Mouse (Mus musculus): ENCODE measurements around the gene Fen1. TPM values are rescaled to one million over a fixed set of nuclear protein-coding genes. Genes with fewer than 3 reads are reported as not detected.

The Fen1 gene
- polyA plus RNA-seq, 1 experiment from 2014 or later: 18.7 TPM

DNA sequence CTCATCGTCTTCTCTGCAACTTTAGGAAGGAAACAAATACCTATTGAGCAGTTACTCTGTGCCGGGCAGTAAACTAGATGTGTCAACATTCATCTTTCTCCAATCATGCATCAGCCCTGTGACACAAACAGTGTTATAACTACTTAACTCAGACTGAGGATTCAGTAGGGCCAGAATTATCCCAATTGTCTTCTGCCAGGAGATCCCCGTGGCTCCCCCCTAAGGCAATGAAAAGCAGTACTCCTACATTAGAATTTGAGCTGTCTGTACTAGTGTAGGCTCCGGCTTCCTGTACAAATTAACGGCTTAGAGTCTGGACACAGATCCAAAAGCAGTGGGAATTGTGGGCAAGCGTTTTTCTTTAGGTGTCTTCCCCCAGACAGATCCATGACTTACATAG is 1.1 kb upstream of the Fen1 start:
- ATAC-seq: peak; percentile 38
- peak; percentile 40 for TF ChIP-seq CTCF (IDR thresholded peaks at IDR 0.05)
- no peak for TF ChIP-seq EP300 (IDR thresholded peaks at IDR 0.05)
- Histone ChIP-seq H3K36me3 (ENCODE audit: insufficient read depth, low read length) (peaks cover 35% of the 10 kb centered on the region), H3K9ac (replicated peaks; ENCODE audit: low read depth) (no peak overlapping the region), H3K9me3 (ENCODE audit: low read length) (no peaks in the 10 kb centered on the region), H3K27ac (ENCODE audit: low read length) (peak overlapping the region; percentile 93), H3K4me2 (replicated peaks; ENCODE audit: low read depth, low read length) (peak overlapping the region; percentile 73; the same call in 1 of the 2 replicates), H3K4me3 (ENCODE audit: low read depth, low read length) (no peak overlapping the region), H3K27me3 (replicated peaks; ENCODE audit: insufficient read depth, low read length) (no peaks in the 10 kb centered on the region), H3K4me1 (ENCODE audit: insufficient read depth, low read depth, low read length) (0 out of 2 replicates have a peak, but pooled peaks cover 3% of the 10 kb centered on the region)
- 47% methylated on average over 6 of the region's 6 CpGs for WGBS
- peak; percentile 54 for DNase-seq (ENCODE audit: low spot score)

DNA sequence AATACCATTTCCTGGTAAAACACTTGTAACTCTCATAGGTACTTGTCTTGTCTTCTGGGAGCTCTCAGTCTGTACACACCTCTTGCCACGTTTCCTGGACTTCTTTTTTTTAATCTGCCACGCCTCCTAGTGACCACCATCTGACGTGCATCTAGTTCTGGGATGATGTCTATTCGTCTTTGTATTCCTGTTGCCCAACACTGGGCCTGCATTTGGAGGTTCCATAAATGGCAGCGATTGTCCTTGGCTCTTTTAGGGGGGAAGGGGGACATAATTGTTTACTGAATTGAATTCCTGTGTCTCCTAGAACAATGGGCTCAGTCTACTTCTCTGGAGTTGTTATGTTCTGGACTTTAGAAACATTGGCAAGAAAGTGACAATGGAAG is 640 bp upstream of the Fen1 start:
- H3K4me2 ChIP-seq (replicated peaks; ENCODE audit: low read depth, low read length): peak overlapping the region; percentile 73
- 0% methylated on average over 5 of the region's 5 CpGs for WGBS
- DNase-seq (ENCODE audit: low spot score) (peak; percentile 93), ATAC-seq (peak; percentile 69)
- peaks cover 35% of the 10 kb centered on the region for H3K36me3 ChIP-seq (ENCODE audit: insufficient read depth, low read length)
- H3K27ac ChIP-seq (ENCODE audit: low read length): peak overlapping the region; percentile 93
- H3K9me3 ChIP-seq (ENCODE audit: low read length): no peaks in the 10 kb centered on the region
- peak overlapping the region; percentile 74 for H3K9ac ChIP-seq (replicated peaks; ENCODE audit: low read depth)
- TF ChIP-seq CTCF (IDR thresholded peaks at IDR 0.05) (peak; percentile 53), EP300 (IDR thresholded peaks at IDR 0.05) (peak; percentile 82; the same call in 1 of the 2 replicates)
- no peaks in the 10 kb centered on the region for H3K27me3 ChIP-seq (replicated peaks; ENCODE audit: insufficient read depth, low read length)
- 0 out of 2 replicates have a peak, but pooled peaks cover 3% of the 10 kb centered on the region for H3K4me1 ChIP-seq (ENCODE audit: insufficient read depth, low read depth, low read length)
- H3K4me3 ChIP-seq (ENCODE audit: low read depth, low read length): peak overlapping the region; percentile 84

DNA sequence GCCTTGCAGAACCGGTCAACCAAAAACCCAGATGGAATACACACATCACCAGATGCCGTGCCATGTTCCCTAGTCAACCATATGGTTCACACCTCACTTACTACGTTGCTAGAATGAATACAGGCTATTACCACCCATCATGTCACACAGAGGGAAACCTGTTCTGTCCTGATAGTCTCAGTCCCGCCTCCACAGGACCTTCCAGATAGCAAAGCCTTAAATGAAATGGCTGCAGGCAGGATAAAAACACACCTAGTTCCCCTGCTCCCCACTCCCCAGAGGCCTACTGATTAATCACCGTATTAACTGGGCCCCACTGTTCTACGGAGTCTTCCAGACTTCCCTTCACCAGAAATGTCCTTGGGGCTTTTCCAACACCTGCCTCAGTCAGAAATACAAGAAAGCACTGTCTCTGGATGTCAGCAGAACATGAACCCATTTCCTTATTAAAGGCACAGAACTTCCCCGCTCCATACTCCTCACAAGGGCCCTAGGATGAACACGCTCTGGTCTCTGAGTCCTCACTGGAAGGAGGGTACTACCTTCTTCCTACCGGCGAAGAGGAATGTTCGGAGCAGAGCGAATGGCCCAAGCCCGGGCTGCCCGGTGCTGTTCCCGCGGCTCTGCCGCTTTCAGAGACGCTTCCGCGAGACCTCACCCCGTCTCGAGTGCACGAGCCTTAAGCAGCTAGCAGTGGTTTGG is 672 bp downstream of the Fen1 start:
- H3K9me3 ChIP-seq (ENCODE audit: low read length): no peaks in the 10 kb centered on the region
- no peak for DNase-seq (ENCODE audit: low spot score)
- ATAC-seq: no peak
- H3K4me3 ChIP-seq (ENCODE audit: low read depth, low read length): peak overlapping the region; percentile 84
- H3K9ac ChIP-seq (replicated peaks; ENCODE audit: low read depth): peak overlapping the region; percentile 74
- under 1% methylated on average over 23 of the region's 23 CpGs for WGBS
- peak overlapping the region; percentile 73 for H3K4me2 ChIP-seq (replicated peaks; ENCODE audit: low read depth, low read length)
- no peak for TF ChIP-seq EP300 (IDR thresholded peaks at IDR 0.05)
- no peak for TF ChIP-seq CTCF (IDR thresholded peaks at IDR 0.05)
- peaks cover 28% of the 10 kb centered on the region for H3K36me3 ChIP-seq (ENCODE audit: insufficient read depth, low read length)
- H3K27me3 ChIP-seq (replicated peaks; ENCODE audit: insufficient read depth, low read length): no peaks in the 10 kb centered on the region
- peak overlapping the region; percentile 93 for H3K27ac ChIP-seq (ENCODE audit: low read length)
- H3K4me1 ChIP-seq (ENCODE audit: insufficient read depth, low read depth, low read length): 0 out of 2 replicates have a peak, but pooled peaks cover 3% of the 10 kb centered on the region

DNA sequence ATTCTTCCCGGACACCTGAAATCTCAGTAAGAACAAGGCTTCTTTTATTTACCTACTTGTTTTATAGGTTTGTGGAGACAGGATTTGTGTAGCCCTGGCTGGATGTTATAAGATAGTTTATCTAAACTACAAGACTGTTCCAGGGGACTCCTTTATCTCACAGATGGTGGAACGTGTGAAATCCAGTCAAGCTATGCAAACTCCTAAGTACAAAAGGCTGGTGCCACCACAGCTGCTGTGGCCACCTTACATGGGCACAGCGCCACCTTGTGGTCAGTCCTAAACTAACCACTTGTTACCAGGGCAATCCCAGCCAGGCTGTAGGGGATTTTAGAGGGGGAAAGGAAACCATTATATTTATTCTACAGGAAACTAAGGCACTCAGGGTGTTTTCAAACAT is 5.2 kb downstream of the Fen1 start:
- H3K27ac ChIP-seq (ENCODE audit: low read length): no peak overlapping the region
- 27% methylated on average over 3 of the region's 3 CpGs for WGBS
- no peaks in the 10 kb centered on the region for H3K27me3 ChIP-seq (replicated peaks; ENCODE audit: insufficient read depth, low read length)
- DNase-seq (ENCODE audit: low spot score): peak; percentile 91
- H3K4me1 ChIP-seq (ENCODE audit: insufficient read depth, low read depth, low read length): 0 out of 2 replicates have a peak, but pooled peaks cover 3% of the 10 kb centered on the region
- peak; percentile 52 for ATAC-seq
- no peak overlapping the region for H3K4me3 ChIP-seq (ENCODE audit: low read depth, low read length)
- no peak overlapping the region for H3K9ac ChIP-seq (replicated peaks; ENCODE audit: low read depth)
- H3K9me3 ChIP-seq (ENCODE audit: low read length): no peaks in the 10 kb centered on the region
- peaks cover 18% of the 10 kb centered on the region; the same call in 1 of the 2 replicates for H3K36me3 ChIP-seq (ENCODE audit: insufficient read depth, low read length)
- TF ChIP-seq CTCF (IDR thresholded peaks at IDR 0.05): peak; percentile 94
- TF ChIP-seq EP300 (IDR thresholded peaks at IDR 0.05): no peak
- no peak overlapping the region for H3K4me2 ChIP-seq (replicated peaks; ENCODE audit: low read depth, low read length)

DNA sequence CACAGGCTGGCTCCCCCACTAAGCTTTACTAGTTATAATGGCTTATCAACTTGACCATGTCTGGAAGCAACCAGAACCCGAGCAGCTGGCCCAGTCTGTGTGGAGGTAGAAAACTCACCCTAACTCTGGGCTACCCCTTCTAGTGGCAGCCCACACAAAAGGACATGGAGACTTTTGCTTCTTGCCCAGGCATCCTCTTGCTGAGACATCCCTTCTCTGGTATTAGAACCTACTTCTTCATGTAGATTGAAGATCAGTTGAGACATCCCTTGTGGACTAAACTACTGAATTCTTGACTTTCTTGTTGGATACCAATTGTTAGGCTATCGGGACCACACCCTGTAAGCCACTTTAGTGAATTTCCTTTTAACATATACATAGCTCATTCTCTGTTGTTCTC is 5.7 kb downstream of the Fen1 start:
- H3K27ac ChIP-seq (ENCODE audit: low read length): no peak overlapping the region
- no peaks in the 10 kb centered on the region for H3K9me3 ChIP-seq (ENCODE audit: low read length)
- peaks cover 18% of the 10 kb centered on the region; the same call in 1 of the 2 replicates for H3K36me3 ChIP-seq (ENCODE audit: insufficient read depth, low read length)
- TF ChIP-seq CTCF (IDR thresholded peaks at IDR 0.05) (no peak), EP300 (IDR thresholded peaks at IDR 0.05) (no peak)
- DNase-seq (ENCODE audit: low spot score): no peak
- 65% methylated on average over 2 of the region's 2 CpGs for WGBS
- no peaks in the 10 kb centered on the region for H3K27me3 ChIP-seq (replicated peaks; ENCODE audit: insufficient read depth, low read length)
- H3K4me2 ChIP-seq (replicated peaks; ENCODE audit: low read depth, low read length): no peak overlapping the region
- ATAC-seq: no peak
- no peak overlapping the region for H3K9ac ChIP-seq (replicated peaks; ENCODE audit: low read depth)
- H3K4me3 ChIP-seq (ENCODE audit: low read depth, low read length): no peak overlapping the region
- H3K4me1 ChIP-seq (ENCODE audit: insufficient read depth, low read depth, low read length): 0 out of 2 replicates have a peak, but pooled peaks cover 2% of the 10 kb centered on the region

DNA sequence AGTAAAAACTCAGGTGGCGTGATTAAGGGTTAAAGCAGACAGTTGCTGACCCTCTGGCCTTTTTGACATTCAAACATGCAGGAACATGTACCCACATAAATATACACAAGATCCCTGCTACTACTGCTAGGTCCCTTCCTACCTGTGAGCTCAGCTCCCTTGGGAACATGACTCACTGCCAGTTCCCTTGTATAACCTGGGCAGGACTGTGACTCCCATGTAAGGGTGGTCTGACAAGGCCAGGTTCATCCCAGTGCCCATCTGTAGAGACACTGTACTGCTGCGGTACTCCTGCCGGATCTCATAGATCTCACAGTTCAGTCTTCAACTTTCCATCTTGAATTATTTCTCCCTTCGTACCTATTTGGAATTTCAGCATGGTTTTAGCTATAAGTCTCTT is 6.8 kb downstream of the Fen1 start:
- H3K9ac ChIP-seq (replicated peaks; ENCODE audit: low read depth): no peak overlapping the region
- no peaks in the 10 kb centered on the region for H3K27me3 ChIP-seq (replicated peaks; ENCODE audit: insufficient read depth, low read length)
- H3K4me2 ChIP-seq (replicated peaks; ENCODE audit: low read depth, low read length): no peak overlapping the region
- 88% methylated on average over 4 of the region's 4 CpGs for WGBS
- peaks cover 18% of the 10 kb centered on the region; the same call in 1 of the 2 replicates for H3K36me3 ChIP-seq (ENCODE audit: insufficient read depth, low read length)
- ATAC-seq (no peak), DNase-seq (ENCODE audit: low spot score) (no peak)
- no peaks in the 10 kb centered on the region for H3K9me3 ChIP-seq (ENCODE audit: low read length)
- TF ChIP-seq EP300 (IDR thresholded peaks at IDR 0.05) (no peak), CTCF (IDR thresholded peaks at IDR 0.05) (no peak)
- H3K27ac ChIP-seq (ENCODE audit: low read length): no peak overlapping the region
- H3K4me3 ChIP-seq (ENCODE audit: low read depth, low read length): no peak overlapping the region
- no peaks in the 10 kb centered on the region for H3K4me1 ChIP-seq (ENCODE audit: insufficient read depth, low read depth, low read length)
